Mouse (Mus musculus): ENCODE measurements around the gene Zfp961. TPM values are rescaled to one million over a fixed set of nuclear protein-coding genes. Genes with fewer than 3 reads are reported as not detected.

Zfp961 gene
- total RNA-seq, 2 experiments from 2014 or later = 16.7 to 20.0 TPM

- no peak for DNase-seq (ENCODE audit: low spot score in 2 of 2)
Measured at GRCm38 (mm10) chr8:71960483-71960882, 9.6 kb downstream of the Zfp961 start.

- no peak for DNase-seq (ENCODE audit: low spot score in 2 of 2)
Measured at GRCm38 (mm10) chr8:71961796-71962195, 11.0 kb downstream of the Zfp961 start.

DNA sequence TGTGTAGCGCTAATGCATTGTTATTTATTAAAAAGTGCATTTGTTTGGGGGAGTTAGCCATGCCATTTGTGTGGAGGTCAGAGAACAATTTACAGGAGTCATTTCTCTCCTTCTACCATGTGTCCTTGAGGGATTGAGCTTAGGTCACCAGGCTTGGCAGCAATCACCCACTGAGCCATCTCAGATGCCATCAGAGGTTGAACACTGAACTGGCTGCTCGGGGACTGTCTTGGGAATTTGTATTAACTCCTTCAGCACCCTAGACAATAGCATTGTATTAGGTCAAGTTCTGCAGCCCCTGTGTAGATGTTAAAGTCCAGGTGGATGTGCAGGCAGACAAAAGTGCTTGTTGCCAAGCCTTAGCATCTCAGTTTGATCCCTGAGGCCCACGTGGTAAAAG, 13.2 kb downstream of the Zfp961 start:
- DNase-seq (ENCODE audit: low spot score in 2 of 2) = no peak

- DNase-seq (ENCODE audit: low spot score in 2 of 2) = no peak
Measured at GRCm38 (mm10) chr8:71965166-71965565, 14.3 kb downstream of the Zfp961 start.

- no peak for DNase-seq (ENCODE audit: low spot score in 2 of 2)
Measured at GRCm38 (mm10) chr8:71966411-71966810, 15.6 kb downstream of the Zfp961 start.

DNA sequence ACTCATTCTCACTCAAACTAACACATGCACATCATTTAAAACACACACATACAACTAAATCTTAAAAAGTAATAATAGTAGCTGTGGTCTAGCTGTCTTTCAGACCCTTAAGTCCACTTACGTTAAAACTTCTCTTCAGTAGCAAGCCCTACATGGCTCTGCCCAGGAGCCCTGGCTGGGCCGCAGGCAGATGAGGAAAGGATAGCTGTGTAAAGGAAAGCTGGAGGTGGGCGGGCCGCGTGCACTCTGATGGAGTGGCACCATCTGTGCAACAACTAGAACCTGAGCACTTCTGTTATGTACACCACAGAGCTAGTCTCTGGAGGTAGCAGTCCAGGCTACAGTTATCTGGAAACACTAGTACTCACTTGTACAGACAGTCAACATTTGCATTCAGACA, 16.4 kb downstream of the Zfp961 start:
- DNase-seq (ENCODE audit: low spot score in 2 of 2) = no peak

DNA sequence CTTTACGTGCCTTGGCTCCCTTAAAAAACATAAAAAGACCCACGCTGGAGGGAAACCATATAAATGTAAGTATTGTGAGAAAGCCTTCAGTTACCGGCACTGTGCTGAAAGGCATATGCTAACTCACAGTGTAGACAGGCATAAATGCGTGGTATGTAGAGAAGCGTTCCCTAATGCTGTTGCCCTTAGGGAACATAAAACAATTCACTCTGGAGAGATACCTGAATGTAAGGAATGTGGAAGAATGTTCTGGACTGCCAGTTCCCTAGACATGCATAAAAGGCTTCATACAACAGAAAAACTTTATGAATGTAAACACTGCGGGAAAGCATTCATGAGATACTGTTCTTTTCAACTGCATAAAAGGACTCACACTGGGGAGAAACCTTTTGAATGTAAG, 17.3 kb downstream of the Zfp961 start:
- DNase-seq (ENCODE audit: low spot score in 2 of 2) = no peak

DNA sequence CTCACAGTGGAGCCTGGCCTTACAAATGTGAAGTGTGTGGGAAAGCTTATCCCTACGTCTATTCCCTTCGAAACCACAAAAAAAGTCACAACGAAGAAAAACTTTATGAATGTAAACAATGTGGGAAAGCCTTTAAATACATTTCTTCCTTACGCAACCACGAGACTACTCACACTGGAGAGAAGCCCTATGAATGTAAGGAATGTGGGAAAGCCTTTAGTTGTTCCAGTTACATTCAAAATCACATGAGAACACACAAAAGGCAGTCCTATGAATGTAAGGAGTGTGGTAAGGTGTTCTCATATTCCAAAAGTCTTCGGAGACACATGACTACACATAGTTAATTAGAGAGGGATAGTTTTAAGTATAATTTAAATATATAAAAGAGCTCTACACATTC, 17.8 kb downstream of the Zfp961 start:
- DNase-seq (ENCODE audit: low spot score in 2 of 2) = no peak

DNA sequence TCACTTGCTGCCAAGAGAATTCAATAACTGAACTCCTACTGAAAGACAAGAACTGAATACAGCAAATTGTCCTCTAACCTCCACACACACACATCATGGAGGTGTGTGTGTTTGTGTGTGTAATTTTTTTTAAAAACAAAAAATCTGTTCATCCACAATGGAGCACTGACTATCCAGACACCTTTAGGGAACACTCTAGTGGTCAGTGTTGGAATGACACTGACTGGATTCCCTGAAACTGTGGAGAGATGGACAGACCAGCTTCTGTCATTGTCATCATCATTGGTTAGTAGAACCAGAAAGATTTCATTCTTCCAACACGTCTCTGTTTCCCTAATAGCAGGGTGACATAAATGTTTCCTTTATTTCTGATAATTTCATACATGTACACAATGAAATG, 21.1 kb downstream of the Zfp961 start:
- DNase-seq (ENCODE audit: low spot score in 2 of 2) = no peak

DNA sequence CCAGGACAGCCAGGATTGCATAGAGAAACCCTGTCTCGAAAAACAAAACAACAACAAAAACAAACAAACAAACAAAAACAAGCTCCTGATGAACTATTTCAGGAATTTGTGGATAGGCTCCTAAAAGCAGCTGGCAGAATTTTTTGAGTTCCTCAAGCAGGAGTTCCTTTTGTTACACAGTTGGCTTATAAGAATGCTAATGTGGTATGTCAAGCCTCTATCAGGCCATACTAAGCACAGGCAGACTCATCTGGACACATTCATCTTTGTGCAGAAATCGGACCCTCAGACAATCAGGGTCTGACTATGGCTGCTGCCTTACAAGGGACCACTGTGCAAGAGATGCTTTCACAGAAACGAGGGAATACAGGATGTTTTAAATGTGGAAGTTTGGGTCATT, 23.4 kb downstream of the Zfp961 start:
- DNase-seq (ENCODE audit: low spot score in 2 of 2) = no peak

DNA sequence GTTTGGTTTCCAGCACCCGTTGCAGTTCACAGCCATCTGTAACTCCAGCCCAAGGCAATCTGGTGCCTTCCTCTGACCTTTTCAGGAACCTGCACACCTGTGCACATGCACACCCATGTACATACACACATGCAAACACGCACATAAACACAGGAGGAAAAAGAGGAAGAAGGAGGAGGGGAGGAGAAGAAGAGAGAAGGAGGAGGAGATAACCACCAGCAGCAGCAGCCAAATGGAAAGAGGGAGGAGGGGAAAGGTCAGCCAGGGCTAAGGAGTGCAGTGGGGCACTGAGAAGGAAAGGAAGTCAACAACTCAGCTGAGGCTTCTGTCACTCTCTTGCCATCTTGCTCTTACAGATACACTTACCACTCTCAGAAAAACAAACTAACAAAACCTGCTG, 30.2 kb downstream of the Zfp961 start:
- no peak for DNase-seq (ENCODE audit: low spot score in 2 of 2)

- no peak for DNase-seq (ENCODE audit: low spot score in 2 of 2)
Measured at GRCm38 (mm10) chr8:71981456-71981855, 30.6 kb downstream of the Zfp961 start.

- no peak for DNase-seq (ENCODE audit: low spot score in 2 of 2)
Measured at GRCm38 (mm10) chr8:71984601-71985000, 33.8 kb downstream of the Zfp961 start.

DNA sequence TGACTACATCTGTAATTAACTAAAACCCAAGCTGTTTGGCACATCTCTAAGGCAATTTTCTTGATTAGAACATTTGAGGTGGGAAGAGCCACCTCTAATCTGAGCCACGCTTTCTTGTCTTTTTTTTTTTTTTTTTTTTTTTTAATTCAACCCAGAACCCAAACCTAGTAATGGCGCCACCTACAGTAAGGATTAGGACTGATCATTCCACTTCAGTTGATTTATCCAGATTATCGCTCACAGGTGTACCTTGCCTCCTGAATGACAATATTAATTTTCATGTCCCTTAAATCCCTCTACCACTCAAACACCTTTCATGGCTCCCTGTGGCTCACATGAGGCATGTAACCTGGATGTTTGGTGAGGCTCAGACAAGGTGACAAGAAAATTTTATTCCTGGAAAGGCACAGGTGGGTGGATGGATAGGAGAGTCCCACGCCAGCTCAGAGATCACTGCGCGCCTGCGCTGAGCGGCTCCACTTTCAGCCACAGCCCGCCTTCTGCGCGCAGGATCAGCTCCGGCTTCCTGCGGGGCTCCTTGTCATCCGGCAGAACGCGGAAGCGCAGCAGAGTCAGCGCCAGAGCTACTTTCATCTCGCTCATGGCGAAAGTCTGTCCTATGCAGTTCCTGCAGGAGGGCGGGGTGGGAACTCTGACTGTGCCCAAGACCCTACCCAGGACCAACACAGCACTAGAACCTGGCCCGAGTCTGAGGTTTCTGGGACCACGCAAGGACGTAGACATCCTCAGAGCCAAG, 37.5 kb downstream of the Zfp961 start:
- DNase-seq (ENCODE audit: low spot score in 2 of 2) = peak; percentile 71 to 83

DNA sequence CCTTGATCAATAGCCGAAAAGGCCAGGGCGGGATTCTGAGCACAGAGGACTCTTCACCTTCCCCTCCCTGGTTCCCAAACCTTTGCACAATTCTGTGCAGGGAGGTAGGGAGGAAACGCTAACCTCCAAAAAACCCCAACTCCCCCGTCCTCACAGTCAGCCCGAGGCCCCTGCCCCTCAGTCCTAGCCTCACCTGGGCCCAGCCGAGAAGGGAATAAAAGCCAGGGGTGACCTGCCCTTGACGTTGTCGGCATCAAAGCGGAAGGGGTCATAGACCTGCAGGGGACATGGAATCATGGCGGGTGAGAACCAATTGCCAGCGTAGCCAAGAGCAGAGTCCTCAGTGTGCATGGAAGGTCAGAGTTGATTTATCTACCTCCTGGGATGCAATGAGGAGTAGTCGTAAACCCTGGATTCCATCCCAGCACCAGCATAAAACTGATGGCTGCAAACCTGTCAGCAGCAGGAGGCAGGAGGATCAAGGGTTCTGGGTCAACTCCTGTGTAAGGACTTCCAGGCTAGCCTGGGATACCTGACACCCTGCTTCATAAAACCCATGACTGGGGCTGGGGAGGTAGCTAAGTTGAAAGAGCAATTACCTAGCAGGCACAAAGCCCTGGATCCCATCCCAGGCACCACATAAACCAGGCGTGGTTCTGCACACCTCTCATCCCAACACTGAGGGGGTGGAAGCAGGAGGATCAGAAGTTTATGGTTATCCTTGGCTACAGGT, 38.2 kb downstream of the Zfp961 start:
- no peak for DNase-seq (ENCODE audit: low spot score in 2 of 2)

- no peak for DNase-seq (ENCODE audit: low spot score in 2 of 2)
Measured at GRCm38 (mm10) chr8:71999434-71999833, 48.6 kb downstream of the Zfp961 start.

- DNase-seq (ENCODE audit: low spot score in 2 of 2) = no peak
Measured at GRCm38 (mm10) chr8:72000223-72000622, 49.4 kb downstream of the Zfp961 start.

GRCm38 (mm10) chr8:72002942-72003341, 52.1 kb downstream of the Zfp961 start:
- DNase-seq (ENCODE audit: low spot score in 2 of 2) = no peak

- no peak for DNase-seq (ENCODE audit: low spot score in 2 of 2)
Measured at GRCm38 (mm10) chr8:72005912-72006311, 55.1 kb downstream of the Zfp961 start.

DNA sequence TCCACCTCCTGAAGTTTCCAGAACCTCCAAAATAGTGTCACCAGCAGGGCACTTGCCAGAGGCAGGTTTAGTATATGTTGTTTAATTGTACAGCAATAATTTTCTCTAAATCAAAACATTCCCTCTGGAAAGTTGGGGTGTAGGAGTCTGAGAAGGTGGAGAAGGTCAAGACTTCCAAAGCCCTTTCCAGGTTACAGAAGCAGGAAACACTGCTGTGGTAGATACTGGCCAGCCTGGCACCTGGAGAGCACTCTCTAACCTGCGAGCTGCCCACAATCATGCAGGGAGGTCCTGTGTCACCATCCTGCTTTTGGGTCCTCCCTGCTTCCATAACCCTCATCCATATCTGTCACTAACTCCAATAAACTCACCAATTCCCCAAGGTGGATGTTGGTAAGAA, 55.9 kb downstream of the Zfp961 start:
- no peak for DNase-seq (ENCODE audit: low spot score in 2 of 2)

GRCm38 (mm10) chr8:72008134-72008641, 57.4 kb downstream of the Zfp961 start:
- DNase-seq (ENCODE audit: low spot score in 2 of 2) = peak in 1 of 2 experiments; percentile 12

DNA sequence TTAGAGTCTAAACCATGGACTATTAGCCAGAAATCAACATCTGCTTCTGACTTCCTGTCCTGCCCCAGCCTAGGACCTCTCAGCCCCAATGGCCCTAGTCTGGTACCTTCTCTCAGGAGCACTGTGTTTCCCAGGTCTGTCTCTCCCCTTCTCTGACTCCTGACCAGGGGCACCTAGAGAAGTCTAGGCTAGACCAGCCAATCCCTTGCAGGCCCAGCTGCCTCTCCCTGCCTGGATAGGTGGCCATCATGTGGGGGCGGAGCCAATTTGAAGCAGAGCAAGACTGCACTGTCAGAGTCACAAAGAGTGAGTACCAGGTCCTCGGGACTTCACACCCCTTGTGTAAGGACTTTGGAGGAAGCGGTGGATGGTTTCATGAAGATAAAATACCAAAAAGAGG, 58.6 kb downstream of the Zfp961 start, which contains the start of gene Cyp4f18:
Gene Cyp4f18 (minus strand): TSS at position 154 of the 400 bp plus-strand sequence.
- DNase-seq (ENCODE audit: low spot score in 2 of 2) = no peak
